In genomic region chr5:131558403-131559174, GRCm38 (mm10) we compare ENCODE assay signal across 10 mouse cellular contexts.
DNase-seq lines count a peak whose midpoint lies in the region; ATAC-seq and TF ChIP-seq lines count a peak whose summit lies in the region.
"Had no signal": no experiment of that assay in that cellular context is flagged by ENCODE, and none has a peak within 500 bp of the region (broad histone marks: within the 10 kb centered on the region; RNA-seq: fewer than 3 reads in every experiment).

No protein-coding gene starts in this region.

- DNase-seq in hindbrain, embryonic 10.5 days (ENCODE audit: low spot score), result no peak
- DNase-seq in midbrain, embryonic 14.5 days, result no peak
- no peak for DNase-seq in liver, postnatal 0 days
- no peak for DNase-seq in spleen, adult 12 weeks (ENCODE audit: low spot score)
- DNase-seq: kidney, adult 11 months; lung, embryonic 14.5 days had no signal

- H3K9me3 ChIP-seq in hindbrain, embryonic 12.5 days (replicated peaks), result no peaks in the 10 kb centered on the region
- H3K9me3 ChIP-seq in hindbrain, embryonic 10.5 days, result no peaks in the 10 kb centered on the region
- no peaks in the 10 kb centered on the region for H3K9me3 ChIP-seq in embryonic facial prominence, embryonic 15.5 days (replicated peaks)
- no peaks in the 10 kb centered on the region for H3K9me3 ChIP-seq in heart, embryonic 14.5 days (ENCODE audit: control insufficient read depth, low read length)
- no peaks in the 10 kb centered on the region for H3K9me3 ChIP-seq in midbrain, embryonic 14.5 days (ENCODE audit: control insufficient read depth, low read length)
- H3K9me3 ChIP-seq in liver, postnatal 0 days (ENCODE audit: low read length), result no peaks in the 10 kb centered on the region

- H3K4me1 ChIP-seq in hindbrain, embryonic 12.5 days, result peaks cover 15% of the 10 kb centered on the region
- H3K4me1 ChIP-seq in hindbrain, embryonic 10.5 days (replicated peaks), result peaks cover 12% of the 10 kb centered on the region
- H3K4me1 ChIP-seq in embryonic facial prominence, embryonic 15.5 days, result peaks cover 14% of the 10 kb centered on the region
- peaks cover 12 to 15% of the 10 kb centered on the region in 2 experiments for H3K4me1 ChIP-seq in heart, embryonic 14.5 days (ENCODE audit: control insufficient read depth in 2 of 2, insufficient read depth in 2 of 2, low read length in 2 of 2)
- peaks cover 20% of the 10 kb centered on the region; the same call in 1 of the 2 replicates for H3K4me1 ChIP-seq in midbrain, embryonic 14.5 days (ENCODE audit: control insufficient read depth, insufficient read depth, low read length)
- no peaks in the 10 kb centered on the region for H3K4me1 ChIP-seq in liver, postnatal 0 days (ENCODE audit: insufficient read depth)

- H3K36me3 ChIP-seq in hindbrain, embryonic 12.5 days, result no peaks in the 10 kb centered on the region
- no peaks in the 10 kb centered on the region for H3K36me3 ChIP-seq in hindbrain, embryonic 10.5 days
- H3K36me3 ChIP-seq in embryonic facial prominence, embryonic 15.5 days, result no peaks in the 10 kb centered on the region
- no peaks in the 10 kb centered on the region for H3K36me3 ChIP-seq in heart, embryonic 14.5 days (ENCODE audit: control insufficient read depth, insufficient read depth, low read length)
- no peaks in the 10 kb centered on the region for H3K36me3 ChIP-seq in midbrain, embryonic 14.5 days (ENCODE audit: control insufficient read depth, insufficient read depth, low read length)
- H3K36me3 ChIP-seq in liver, postnatal 0 days (replicated peaks; ENCODE audit: insufficient read depth, low read length), result no peaks in the 10 kb centered on the region

- no peak overlapping the region for H3K9ac ChIP-seq in hindbrain, embryonic 12.5 days
- no peak overlapping the region for H3K9ac ChIP-seq in embryonic facial prominence, embryonic 15.5 days
- H3K9ac ChIP-seq in heart, embryonic 14.5 days (ENCODE audit: low read length), result no peak overlapping the region; the same call in 1 of the 2 replicates
- H3K9ac ChIP-seq in midbrain, embryonic 14.5 days (replicated peaks; ENCODE audit: low read length), result no peak overlapping the region
- H3K9ac ChIP-seq in liver, postnatal 0 days (replicated peaks), result no peak overlapping the region
- H3K9ac ChIP-seq: lung, embryonic 14.5 days had no signal

- TF ChIP-seq CTCF in liver, postnatal 0 days (IDR thresholded peaks at IDR 0.05; ENCODE audit: low read depth), result no peak

- peak overlapping the region; percentile 31; the same call in 1 of the 2 replicates for H3K27ac ChIP-seq in hindbrain, embryonic 12.5 days
- H3K27ac ChIP-seq in hindbrain, embryonic 10.5 days, result no peak overlapping the region
- peak overlapping the region; percentile 76 for H3K27ac ChIP-seq in embryonic facial prominence, embryonic 15.5 days (replicated peaks)
- peak overlapping the region; percentile 61 to 75 for H3K27ac ChIP-seq in heart, embryonic 14.5 days (replicated peaks in 1 of 2; ENCODE audit: control insufficient read depth in 1 of 2, insufficient read depth in 1 of 2, low read depth in 2 of 2, low read length in 2 of 2)
- H3K27ac ChIP-seq in midbrain, embryonic 14.5 days (replicated peaks; ENCODE audit: low read depth, low read length), result 0 out of 2 replicates have a peak overlapping the region, but pooled peaks have one; percentile 37
- H3K27ac ChIP-seq in liver, postnatal 0 days (ENCODE audit: low read depth), result no peak overlapping the region

- H3K4me2 ChIP-seq in hindbrain, embryonic 12.5 days (replicated peaks), result no peak overlapping the region
- H3K4me2 ChIP-seq in embryonic facial prominence, embryonic 15.5 days (replicated peaks), result no peak overlapping the region
- H3K4me2 ChIP-seq in heart, embryonic 14.5 days (ENCODE audit: low read length), result no peak overlapping the region
- no peak overlapping the region for H3K4me2 ChIP-seq in midbrain, embryonic 14.5 days (ENCODE audit: low read length)
- H3K4me2 ChIP-seq in liver, postnatal 0 days (ENCODE audit: low read depth, low read length), result no peak overlapping the region
- H3K4me2 ChIP-seq: lung, embryonic 14.5 days had no signal

- H3K27me3 ChIP-seq in hindbrain, embryonic 12.5 days, result peaks cover 10% of the 10 kb centered on the region
- peaks cover 15% of the 10 kb centered on the region for H3K27me3 ChIP-seq in hindbrain, embryonic 10.5 days (ENCODE audit: insufficient read depth, poor library complexity, severe bottlenecking)
- H3K27me3 ChIP-seq in embryonic facial prominence, embryonic 15.5 days, result no peaks in the 10 kb centered on the region
- no peaks in the 10 kb centered on the region for H3K27me3 ChIP-seq in heart, embryonic 14.5 days (ENCODE audit: control insufficient read depth, insufficient read depth, low read length)
- H3K27me3 ChIP-seq in midbrain, embryonic 14.5 days (ENCODE audit: control insufficient read depth, insufficient read depth, low read length), result no peaks in the 10 kb centered on the region
- H3K27me3 ChIP-seq in liver, postnatal 0 days (ENCODE audit: insufficient read depth, low read length), result no peaks in the 10 kb centered on the region

- ATAC-seq in hindbrain, embryonic 12.5 days (ENCODE audit: low FRiP score), result peak; percentile 60; the same call in 1 of the 2 replicates
- no peak for ATAC-seq in embryonic facial prominence, embryonic 15.5 days (ENCODE audit: insufficient number of reproducible peaks, low FRiP score, low TSS enrichment, low read depth)
- peak; percentile 47; the same call in 1 of the 2 replicates for ATAC-seq in heart, embryonic 14.5 days (ENCODE audit: insufficient number of reproducible peaks, insufficient read depth, low FRiP score, low read depth)
- no peak for ATAC-seq in midbrain, embryonic 14.5 days (ENCODE audit: low FRiP score, low TSS enrichment)
- no peak for ATAC-seq in liver, postnatal 0 days
- ATAC-seq: forebrain, embryonic 14.5 days had no signal

- 46% methylated on average over 8 of the region's 8 CpGs for WGBS in hindbrain, embryonic 12.5 days
- 71% methylated on average over 8 of the region's 8 CpGs for WGBS in hindbrain, embryonic 10.5 days
- 54% methylated on average over 8 of the region's 8 CpGs for WGBS in embryonic facial prominence, embryonic 15.5 days
- 22% methylated on average over 8 of the region's 8 CpGs for WGBS in heart, embryonic 14.5 days
- 39% methylated on average over 8 of the region's 8 CpGs for WGBS in midbrain, embryonic 14.5 days
- 49% methylated on average over 8 of the region's 8 CpGs for WGBS in liver, postnatal 0 days (ENCODE audit: insufficient replicate concordance)

- no peak for TF ChIP-seq EP300 in liver, postnatal 0 days (IDR thresholded peaks at IDR 0.05; ENCODE audit: low read depth)

- no peak overlapping the region for H3K4me3 ChIP-seq in hindbrain, embryonic 12.5 days
- no peak overlapping the region for H3K4me3 ChIP-seq in hindbrain, embryonic 10.5 days
- no peak overlapping the region for H3K4me3 ChIP-seq in embryonic facial prominence, embryonic 15.5 days (replicated peaks)
- no peak overlapping the region for H3K4me3 ChIP-seq in heart, embryonic 14.5 days (ENCODE audit: control insufficient read depth in 1 of 2, insufficient read depth in 1 of 2, low read depth in 1 of 2, low read length in 2 of 2)
- no peak overlapping the region for H3K4me3 ChIP-seq in midbrain, embryonic 14.5 days (replicated peaks; ENCODE audit: low read depth, low read length)
- no peak overlapping the region for H3K4me3 ChIP-seq in liver, postnatal 0 days (ENCODE audit: low read depth, low read length)

Comparison
In these comparisons a context has a peak if more than half of its experiments do, and no peak if none do; other contexts are left out.
1. H3K27ac ChIP-seq: peak in hindbrain, embryonic 12.5 days (single experiment), embryonic facial prominence, embryonic 15.5 days (single experiment), heart, embryonic 14.5 days (2 of 2) and midbrain, embryonic 14.5 days (single experiment); none in hindbrain, embryonic 10.5 days (single experiment) and liver, postnatal 0 days (single experiment).
2. ATAC-seq: peak in hindbrain, embryonic 12.5 days (single experiment) and heart, embryonic 14.5 days (single experiment); none in embryonic facial prominence, embryonic 15.5 days (single experiment), midbrain, embryonic 14.5 days (single experiment) and liver, postnatal 0 days (single experiment).